ENCODE assay signal across 27 mouse cellular contexts in genomic region chr2:78876002-78876401, GRCm38 (mm10). TPM values are rescaled to one million over a fixed set of nuclear protein-coding genes. Genes with fewer than 3 reads are reported as not detected.
DNase-seq lines count a peak whose midpoint lies in the region; ATAC-seq and TF ChIP-seq lines count a peak whose summit lies in the region.
"Had no signal": no experiment of that assay in that cellular context is flagged by ENCODE, and none has a peak within 500 bp of the region (broad histone marks: within the 10 kb centered on the region; RNA-seq: fewer than 3 reads in every experiment).

No protein-coding gene starts in this region.

- no peaks in the 10 kb centered on the region for H3K9me3 ChIP-seq in MEL (replicated peaks; ENCODE audit: insufficient read depth, low read length)
- H3K9me3 ChIP-seq: embryonic facial prominence, embryonic 13.5 days; embryonic facial prominence, embryonic 15.5 days; forebrain, embryonic 10.5 days; forebrain, embryonic 12.5 days; G1E had no signal

- TF ChIP-seq POLR2A in MEL (IDR thresholded peaks at IDR 0.05; ENCODE audit: control insufficient read depth in 1 of 2, insufficient read depth in 1 of 2, low read depth in 1 of 2, low read length in 2 of 2, poor library complexity in 1 of 2) = no peak

- TF ChIP-seq EP300 in MEL (IDR thresholded peaks at IDR 0.05; ENCODE audit: low read depth in 1 of 2, low read length in 2 of 2) = no peak

- H3K27ac ChIP-seq in MEL (ENCODE audit: control insufficient read depth, low read depth, low read length) = no peak overlapping the region
- H3K27ac ChIP-seq: embryonic facial prominence, embryonic 13.5 days; embryonic facial prominence, embryonic 15.5 days; forebrain, embryonic 10.5 days; forebrain, embryonic 12.5 days had no signal

- peaks cover 48% of the 10 kb centered on the region for H3K79me2 ChIP-seq in MEL (ENCODE audit: control insufficient read depth, insufficient read depth, low read length, poor library complexity)

- no peak overlapping the region for H3K4me3 ChIP-seq in MEL (ENCODE audit: control insufficient read depth in 1 of 2, insufficient read depth in 1 of 2, low read depth in 2 of 2, low read length in 2 of 2)
- H3K4me3 ChIP-seq: embryonic facial prominence, embryonic 13.5 days; embryonic facial prominence, embryonic 15.5 days; erythroblast, embryonic 14.5 days; forebrain, embryonic 10.5 days; forebrain, embryonic 12.5 days had no signal

- 0 out of 2 replicates have a peak, but pooled peaks have one; percentile 29 for ATAC-seq in megakaryocyte, adult 5-6 weeks (ENCODE audit: poor library complexity, severe bottlenecking)
- ATAC-seq: CD4-positive, CD25-positive, alpha-beta regulatory T cell, adult 4 months; forebrain, embryonic 14.5 days; forebrain, embryonic 16.5 days had no signal

- no peak overlapping the region for H3K9ac ChIP-seq in MEL (ENCODE audit: control insufficient read depth, low read depth, low read length, poor library complexity, severe bottlenecking)
- H3K9ac ChIP-seq: embryonic facial prominence, embryonic 13.5 days; embryonic facial prominence, embryonic 15.5 days; forebrain, embryonic 12.5 days had no signal

- no peak for TF ChIP-seq CTCF in MEL (IDR thresholded peaks at IDR 0.05 in 2 of 3, conservative IDR thresholded peaks at IDR 0.05 in 1 of 3; ENCODE audit: control insufficient read depth in 1 of 3, insufficient read depth in 1 of 3, low read depth in 2 of 3, low read length in 3 of 3, poor library complexity in 1 of 3, severe bottlenecking in 1 of 3)

- peaks cover 3 to 57% of the 10 kb centered on the region in 2 experiments for H3K36me3 ChIP-seq in MEL (ENCODE audit: control insufficient read depth in 1 of 2, insufficient read depth in 2 of 2, low read length in 2 of 2)
- no peaks in the 10 kb centered on the region for H3K36me3 ChIP-seq in splenic B cell, adult 2 months (ENCODE audit: control insufficient read depth, insufficient read depth, low read length, poor library complexity, severe bottlenecking)
- H3K36me3 ChIP-seq: embryonic facial prominence, embryonic 13.5 days; embryonic facial prominence, embryonic 15.5 days had no signal

- DNase-seq in MEL (ENCODE audit: low read depth, low spot score) = no peak
- DNase-seq in splenic B cell, adult 2 months (ENCODE audit: low read depth, low spot score) = peak; percentile 32
- DNase-seq in spleen, postnatal 10 days (ENCODE audit: low spot score in 2 of 2) = no peak
- no peak for DNase-seq in left cerebral cortex, adult 9 months (ENCODE audit: low spot score in 2 of 2)
- no peak for DNase-seq in c-Kit-positive CD71-positive TER-119-positive erythroid progenitor cells, embryonic 14.5 days (ENCODE audit: low spot score)
- DNase-seq: adrenal gland, adult 8-10 months; adrenal gland, postnatal 14 days; adrenal gland, postnatal 36 days; B cell, adult 2 months; cerebellum, adult 11 months; cerebellum, adult 18-20 months; cerebellum, adult 8-10 months; cerebellum, adult 9-11 months; cerebellum, postnatal 14 days; cerebellum, postnatal 36 days; embryo, embryonic 11 days had no signal

- no peak for TF ChIP-seq RAD21 in MEL (IDR thresholded peaks at IDR 0.05; ENCODE audit: low read depth, low read length)

- H3K27me3 ChIP-seq in MEL (ENCODE audit: control insufficient read depth in 1 of 2, insufficient read depth in 2 of 2, low read length in 2 of 2) = no peaks in the 10 kb centered on the region
- H3K27me3 ChIP-seq in splenic B cell, adult 2 months (ENCODE audit: control insufficient read depth, insufficient read depth, low read length, poor library complexity, severe bottlenecking) = no peaks in the 10 kb centered on the region
- H3K27me3 ChIP-seq: CH12.LX; embryonic facial prominence, embryonic 13.5 days; embryonic facial prominence, embryonic 15.5 days; forebrain, embryonic 12.5 days had no signal

- H3K4me1 ChIP-seq in MEL (ENCODE audit: control insufficient read depth in 1 of 2, insufficient read depth in 2 of 2, low read length in 2 of 2) = peaks cover 13 to 20% of the 10 kb centered on the region in 2 experiments

TF ChIP-seq in MEL, 35 proteins besides CTCF, POLR2A, EP300 and RAD21:
- TF ChIP-seq ELF1 (IDR thresholded peaks at IDR 0.05; ENCODE audit: low read depth, low read length) (peak; percentile 29; the same call in 1 of the 2 replicates), RCOR1 (IDR thresholded peaks at IDR 0.05; ENCODE audit: low read depth, low read length) (no peak), GATA1 (IDR thresholded peaks at IDR 0.05; ENCODE audit: low read depth, low read length) (peak; percentile 40; the same call in 1 of the 2 replicates)
TF ChIP-seq in MEL: peak in this region for 2.

RNA-seq across cellular contexts. Expression of gene Ube2e3, which starts 8.1 kb away (rescaled TPM):
- total RNA-seq in MEL (2012; rRNA removed) = 41.9 and 49.4 TPM in 2 replicates
- polyA plus RNA-seq in MEL (2012; ENCODE audit: insufficient read depth in 1 of 2, insufficient read length in 2 of 2, low read depth in 1 of 2, low replicate concordance in 2 of 2, missing spikeins in 1 of 2) = 100 to 1,000 TPM in 1 of 2 experiments, 10 to 100 TPM in 1; 99.4 to 160 TPM
- total RNA-seq in megakaryocyte, adult 5-6 weeks (2015) = 55.4 and 61.5 TPM in 2 replicates
- total RNA-seq in megakaryocyte, adult 5-6 weeks (2017) = 36.3 and 37.4 TPM in 2 replicates
